Mouse (Mus musculus): ENCODE data around the gene Unc13d. TPM values are rescaled to one million over a fixed set of nuclear protein-coding genes. Genes with fewer than 3 reads are reported as not detected.

The Unc13d gene
- polyA plus RNA-seq, 1 experiment: 1.3 TPM

DNA sequence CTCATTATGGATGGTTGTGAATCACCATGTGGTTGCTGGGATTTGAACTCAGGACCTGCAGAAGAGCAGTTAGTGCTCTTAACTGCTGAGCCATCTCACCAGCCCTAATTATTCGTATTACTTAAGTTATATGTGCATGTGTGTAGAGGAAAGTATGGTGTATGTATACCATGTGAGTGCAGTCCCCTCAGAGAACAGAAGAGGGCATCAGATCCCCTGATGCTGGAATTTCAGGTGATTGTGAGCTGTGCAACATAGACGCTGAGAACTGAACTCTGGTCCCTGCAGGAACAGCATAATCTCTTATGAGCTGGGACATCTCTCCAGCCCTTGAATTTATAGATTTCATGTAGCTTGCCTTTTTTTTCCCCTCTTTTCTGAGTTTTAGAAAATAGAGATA lies 35.9 kb downstream of the Unc13d start:
- TF ChIP-seq CTCF (IDR thresholded peaks at IDR 0.05; ENCODE audit: extremely low read depth, insufficient read depth, low read length): no peak
- TF ChIP-seq POLR2A (IDR thresholded peaks at IDR 0.05; ENCODE audit: extremely low read depth, insufficient read depth, low read length): no peak

GRCm38 (mm10) chr11:116040593-116040992 lies 37.2 kb downstream of the Unc13d start:
- no peak for TF ChIP-seq CTCF (IDR thresholded peaks at IDR 0.05; ENCODE audit: extremely low read depth, insufficient read depth, low read length)
- no peak for TF ChIP-seq POLR2A (IDR thresholded peaks at IDR 0.05; ENCODE audit: extremely low read depth, insufficient read depth, low read length)
- no peak overlapping the region for H3K4me3 ChIP-seq (ENCODE audit: insufficient read depth, low read length)
- no peak overlapping the region for H3K27ac ChIP-seq (ENCODE audit: insufficient read depth, low read length)
- H3K4me1 ChIP-seq (ENCODE audit: control insufficient read depth, insufficient read depth, low read length): no peaks in the 10 kb centered on the region

More for the DNA sequence above, 35.9 kb downstream of the Unc13d start:
- Histone ChIP-seq H3K4me1 (ENCODE audit: control insufficient read depth, insufficient read depth, low read length) (no peaks in the 10 kb centered on the region), H3K27ac (ENCODE audit: insufficient read depth, low read length) (no peak overlapping the region), H3K4me3 (ENCODE audit: insufficient read depth, low read length) (no peak overlapping the region)

GRCm38 (mm10) chr11:116037826-116038225 lies 39.9 kb downstream of the Unc13d start:
- Histone ChIP-seq H3K27ac (ENCODE audit: insufficient read depth, low read length) (no peak overlapping the region), H3K4me1 (ENCODE audit: control insufficient read depth, insufficient read depth, low read length) (no peaks in the 10 kb centered on the region), H3K4me3 (ENCODE audit: insufficient read depth, low read length) (no peak overlapping the region)
- no peak for TF ChIP-seq POLR2A (IDR thresholded peaks at IDR 0.05; ENCODE audit: extremely low read depth, insufficient read depth, low read length)
- no peak for TF ChIP-seq CTCF (IDR thresholded peaks at IDR 0.05; ENCODE audit: extremely low read depth, insufficient read depth, low read length)

GRCm38 (mm10) chr11:116036671-116037070 lies 41.1 kb downstream of the Unc13d start:
- H3K4me3 ChIP-seq (ENCODE audit: insufficient read depth, low read length): no peak overlapping the region
- H3K4me1 ChIP-seq (ENCODE audit: control insufficient read depth, insufficient read depth, low read length): peaks cover under 1% of the 10 kb centered on the region; the same call in 1 of the 2 replicates
- TF ChIP-seq POLR2A (IDR thresholded peaks at IDR 0.05; ENCODE audit: extremely low read depth, insufficient read depth, low read length) (no peak), CTCF (IDR thresholded peaks at IDR 0.05; ENCODE audit: extremely low read depth, insufficient read depth, low read length) (no peak)
- no peak overlapping the region for H3K27ac ChIP-seq (ENCODE audit: insufficient read depth, low read length)

- no peak overlapping the region for H3K4me3 ChIP-seq (ENCODE audit: insufficient read depth, low read length)
- no peak for TF ChIP-seq POLR2A (IDR thresholded peaks at IDR 0.05; ENCODE audit: extremely low read depth, insufficient read depth, low read length)
- TF ChIP-seq CTCF (IDR thresholded peaks at IDR 0.05; ENCODE audit: extremely low read depth, insufficient read depth, low read length): no peak
- no peak overlapping the region for H3K27ac ChIP-seq (ENCODE audit: insufficient read depth, low read length)
- peaks cover 4% of the 10 kb centered on the region for H3K4me1 ChIP-seq (ENCODE audit: control insufficient read depth, insufficient read depth, low read length)
These were observed 43.2 kb downstream of the Unc13d start for GRCm38 (mm10) chr11:116034584-116034983.

DNA sequence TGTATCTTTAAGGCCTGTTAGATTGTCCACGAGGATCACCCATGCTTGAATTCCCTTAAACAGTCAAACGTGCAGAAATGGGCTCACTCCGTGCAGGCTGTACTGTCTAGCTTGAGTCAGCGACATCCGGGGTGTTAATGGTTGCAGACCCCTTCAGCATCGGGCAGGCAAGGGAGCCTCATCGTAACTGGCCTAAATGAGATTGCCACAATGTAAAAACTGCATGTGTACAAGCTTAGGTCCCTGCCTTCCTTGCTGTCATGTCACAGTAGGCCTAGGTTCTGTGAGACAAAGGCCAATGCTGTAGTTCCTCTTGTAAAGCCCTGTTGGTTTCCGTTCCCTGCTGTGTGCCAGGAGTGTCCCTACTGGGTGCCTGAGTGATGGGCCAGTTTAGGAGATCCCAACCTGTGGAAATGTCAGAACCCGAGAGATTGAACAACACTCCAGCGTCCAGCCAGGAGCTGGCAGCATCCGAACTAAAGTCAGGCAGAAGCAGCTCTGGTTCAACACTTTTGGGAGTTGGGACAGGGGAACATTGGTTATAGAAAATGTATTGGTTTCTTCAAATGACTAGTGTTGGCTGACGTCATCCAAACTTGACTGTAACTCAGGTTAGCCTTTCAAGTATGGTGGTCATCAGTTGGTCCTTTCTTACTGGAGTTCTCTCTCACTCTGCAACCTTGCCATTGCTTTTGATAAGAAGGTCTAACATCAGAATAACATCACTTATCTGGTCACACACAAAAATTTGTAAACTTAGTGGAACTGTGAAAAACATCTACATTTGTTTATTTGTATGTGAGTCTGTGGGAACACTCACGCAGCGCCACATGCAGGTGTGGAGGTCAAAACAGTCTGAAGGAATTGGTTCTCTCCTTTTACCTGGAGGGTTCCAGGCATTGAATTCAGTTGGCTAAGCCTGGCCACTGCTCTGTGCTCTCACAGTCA lies 46.6 kb downstream of the Unc13d start:
- peak overlapping the region; percentile 97 for H3K27ac ChIP-seq (ENCODE audit: insufficient read depth, low read length)
- H3K4me3 ChIP-seq (ENCODE audit: insufficient read depth, low read length): peak overlapping the region; percentile 60
- H3K4me1 ChIP-seq (ENCODE audit: control insufficient read depth, insufficient read depth, low read length): peaks cover 4% of the 10 kb centered on the region
- TF ChIP-seq CTCF (IDR thresholded peaks at IDR 0.05; ENCODE audit: extremely low read depth, insufficient read depth, low read length): no peak
- TF ChIP-seq POLR2A (IDR thresholded peaks at IDR 0.05; ENCODE audit: extremely low read depth, insufficient read depth, low read length): no peak

- peak within 1 kb of the TSS; percentile 60 for H3K4me3 ChIP-seq (ENCODE audit: insufficient read depth, low read length)
- peak; percentile 59 for TF ChIP-seq POLR2A (IDR thresholded peaks at IDR 0.05; ENCODE audit: extremely low read depth, insufficient read depth, low read length)
- TF ChIP-seq CTCF (IDR thresholded peaks at IDR 0.05; ENCODE audit: extremely low read depth, insufficient read depth, low read length): no peak
- H3K4me1 ChIP-seq (ENCODE audit: control insufficient read depth, insufficient read depth, low read length): peaks cover 4% of the 10 kb centered on the region
- peak within 1 kb of the TSS; percentile 97 for H3K27ac ChIP-seq (ENCODE audit: insufficient read depth, low read length)
These were observed 47.5 kb downstream of the Unc13d start, which contains the start of gene Unk for GRCm38 (mm10) chr11:116030088-116030897. Unk (plus strand) TSS chr11:116030322.

GRCm38 (mm10) chr11:116029086-116029865 lies 48.5 kb downstream of the Unc13d start:
- TF ChIP-seq POLR2A (IDR thresholded peaks at IDR 0.05; ENCODE audit: extremely low read depth, insufficient read depth, low read length) (no peak), CTCF (IDR thresholded peaks at IDR 0.05; ENCODE audit: extremely low read depth, insufficient read depth, low read length) (no peak)
- peak overlapping the region; percentile 60 for H3K4me3 ChIP-seq (ENCODE audit: insufficient read depth, low read length)
- H3K27ac ChIP-seq (ENCODE audit: insufficient read depth, low read length): no peak overlapping the region
- peaks cover 4% of the 10 kb centered on the region for H3K4me1 ChIP-seq (ENCODE audit: control insufficient read depth, insufficient read depth, low read length)

All from cortical plate, adult 2 months (tissue).